Mouse (Mus musculus): Measurements from ENCODE around the gene Olfr1316.

DNA sequence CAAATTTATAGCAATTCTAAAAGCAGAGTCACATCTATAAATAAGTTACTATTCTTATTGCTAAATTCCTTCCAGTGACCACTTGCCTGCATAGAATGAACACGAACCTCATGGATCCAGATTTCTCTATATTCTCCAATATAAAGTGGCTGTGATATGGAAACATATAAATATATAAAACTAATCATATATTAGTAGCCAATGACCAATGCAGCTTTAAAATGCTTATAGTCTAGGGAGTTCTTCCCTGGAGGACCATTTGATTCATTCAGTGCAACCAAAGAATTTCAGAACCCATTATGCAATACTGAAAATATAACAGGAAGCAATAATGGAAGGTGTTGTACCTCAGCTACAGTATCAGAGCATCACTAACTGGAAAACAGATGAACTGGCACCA is 19.4 kb downstream of the Olfr1316 start, which contains the start of gene Olfr1315-ps1:
- TF ChIP-seq CTCF (IDR thresholded peaks at IDR 0.05; ENCODE audit: control insufficient read depth, insufficient read depth, insufficient read length), result no peak
- no peak for TF ChIP-seq USF1 (IDR thresholded peaks at IDR 0.05; ENCODE audit: low read depth)
- TF ChIP-seq FOSL1 (IDR thresholded peaks at IDR 0.05; ENCODE audit: insufficient read depth, low read length, poor library complexity, severe bottlenecking), result no peak
- no peak for TF ChIP-seq MAX (IDR thresholded peaks at IDR 0.05)
- no peak for TF ChIP-seq MYOD1 (IDR thresholded peaks at IDR 0.05; ENCODE audit: control insufficient read depth, insufficient read length, low read depth)
- TF ChIP-seq CEBPB (IDR thresholded peaks at IDR 0.05; ENCODE audit: low read depth), result no peak
